Mouse (Mus musculus) small intestine, adult 2 months (tissue): Measurements from ENCODE around the gene Itga2.

ENCODE experiments used
- CTCF ChIP-seq: fragments of 200-500 bp; IDR thresholded peaks from 2 replicates; pipeline ENCODE4 v1.5.1; 2012; ENCODE audit warnings: low read depth, mild to moderate bottlenecking, control low read depth, inconsistent platforms, low read length, moderate library complexity, mixed read lengths; ENCODE audit not compliant: insufficient replicate concordance, insufficient read length; ENCODE audit errors: extremely low read depth
- POLR2A ChIP-seq: fragments of 200-500 bp; IDR thresholded peaks from 2 replicates; pipeline ENCODE4 v1.6.1; 2012; ENCODE audit warnings: low read depth, mild to moderate bottlenecking, control low read depth, inconsistent platforms, low read length, moderate library complexity

DNA sequence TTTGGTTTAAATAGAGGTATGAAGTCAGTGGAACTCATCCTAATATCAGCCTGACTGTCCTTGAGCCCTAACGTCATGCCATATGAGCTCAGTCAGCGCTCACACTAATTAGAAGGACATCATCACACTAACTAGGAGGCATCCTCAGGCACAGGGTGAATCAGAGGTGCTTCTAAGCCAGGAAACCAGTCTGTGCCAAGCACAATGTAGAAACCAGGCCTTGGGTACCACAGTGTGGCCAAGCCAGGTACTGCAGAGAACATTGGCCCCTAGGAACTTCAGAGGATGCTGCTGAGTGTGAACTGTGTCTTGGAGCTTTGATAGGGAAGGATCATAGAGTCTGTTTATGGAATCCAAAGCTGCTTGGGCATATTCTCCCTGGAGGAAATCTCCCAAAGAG lies 32.3 kb upstream of the Itga2 start:
- TF ChIP-seq POLR2A = no peak
- TF ChIP-seq CTCF = peak; percentile 87; the same call in 1 of the 2 replicates
